Mouse (Mus musculus) heart, postnatal 4 days (tissue): ENCODE results near the gene Zfp62. TPM values are rescaled to one million over a fixed set of nuclear protein-coding genes. Genes with fewer than 3 reads are reported as not detected.
A peak's percentile ranks its signal among the peaks of the same experiment; 100 is the strongest.

ENCODE experiments used
- DNase-seq: peaks from one replicate; pipeline ENCODE4 v3.0.0; 2021
- total RNA-seq, 2 experiments: library from RNA; stranded (reverse); gene quantifications; 2 replicates each; pipeline ENCODE4 v1.2.3; 2021

The Zfp62 gene
- total RNA-seq, 2 experiments from 2014 or later, result 37.2 to 37.7 TPM

GRCm38 (mm10) chr11:49248974-49249700, 46.0 kb downstream of the Zfp62 start:
- DNase-seq, result no peak

GRCm38 (mm10) chr11:49249811-49250421, 46.8 kb downstream of the Zfp62 start:
- DNase-seq, result no peak

GRCm38 (mm10) chr11:49250422-49251379, 47.6 kb downstream of the Zfp62 start:
- DNase-seq, result peak; percentile 92

- no peak for DNase-seq
These were observed 48.3 kb downstream of the Zfp62 start for GRCm38 (mm10) chr11:49251380-49251761.

- no peak for DNase-seq
These were observed 49.0 kb downstream of the Zfp62 start for GRCm38 (mm10) chr11:49252048-49252447.

GRCm38 (mm10) chr11:49253035-49253434, 49.9 kb downstream of the Zfp62 start:
- no peak for DNase-seq

- DNase-seq, result no peak
These were observed 56.2 kb downstream of the Zfp62 start for GRCm38 (mm10) chr11:49259296-49259695.

- DNase-seq, result no peak
These were observed 56.7 kb downstream of the Zfp62 start for GRCm38 (mm10) chr11:49259829-49260228.

GRCm38 (mm10) chr11:49260598-49261312, 57.7 kb downstream of the Zfp62 start:
- peak; percentile 86 for DNase-seq

- no peak for DNase-seq
These were observed 58.3 kb downstream of the Zfp62 start for GRCm38 (mm10) chr11:49261313-49261855.

- no peak for DNase-seq
These were observed 59.2 kb downstream of the Zfp62 start for GRCm38 (mm10) chr11:49262286-49262685.

- DNase-seq, result no peak
These were observed 60.1 kb downstream of the Zfp62 start for GRCm38 (mm10) chr11:49263149-49263548.

GRCm38 (mm10) chr11:49264081-49264480, 61.0 kb downstream of the Zfp62 start:
- DNase-seq, result no peak

GRCm38 (mm10) chr11:49264622-49265021, 61.5 kb downstream of the Zfp62 start:
- no peak for DNase-seq

- no peak for DNase-seq
These were observed 62.0 kb downstream of the Zfp62 start for GRCm38 (mm10) chr11:49265101-49265500.

GRCm38 (mm10) chr11:49266671-49267070, 63.6 kb downstream of the Zfp62 start:
- DNase-seq, result no peak

- no peak for DNase-seq
These were observed 64.2 kb downstream of the Zfp62 start for GRCm38 (mm10) chr11:49267316-49267715.

- peak; percentile 42 for DNase-seq
These were observed 65.0 kb downstream of the Zfp62 start for GRCm38 (mm10) chr11:49267970-49268579.
